Mouse (Mus musculus): Measurements from ENCODE around the gene Adamts3. TPM values are rescaled to one million over a fixed set of nuclear protein-coding genes. Genes with fewer than 3 reads are reported as not detected.
A peak's percentile ranks its signal among the peaks of the same experiment; 100 is the strongest.

Gene Adamts3
- total RNA-seq, 2 experiments from 2014 or later = 3.2 to 6.0 TPM

GRCm38 (mm10) chr5:89714552-89714951 lies 168.6 kb downstream of the Adamts3 start:
- DNase-seq (ENCODE audit: low spot score in 2 of 2) = no peak

- DNase-seq (ENCODE audit: low spot score in 2 of 2) = no peak
Measured at GRCm38 (mm10) chr5:89711116-89711859, 171.8 kb downstream of the Adamts3 start.

GRCm38 (mm10) chr5:89709459-89709858 lies 173.7 kb downstream of the Adamts3 start:
- no peak for DNase-seq (ENCODE audit: low spot score in 2 of 2)

GRCm38 (mm10) chr5:89704264-89704663 lies 178.9 kb downstream of the Adamts3 start:
- peak in 1 of 2 experiments; percentile 47 for DNase-seq (ENCODE audit: low spot score in 2 of 2)

- DNase-seq (ENCODE audit: low spot score in 2 of 2) = peak in 1 of 2 experiments; percentile 32
Measured at GRCm38 (mm10) chr5:89701241-89702007, 181.7 kb downstream of the Adamts3 start.

GRCm38 (mm10) chr5:89687826-89688225 lies 195.3 kb downstream of the Adamts3 start:
- no peak for DNase-seq (ENCODE audit: low spot score in 2 of 2)

GRCm38 (mm10) chr5:89679871-89680536 lies 203.1 kb downstream of the Adamts3 start:
- DNase-seq (ENCODE audit: low spot score in 2 of 2) = peak in 1 of 2 experiments; percentile 43

- no peak for DNase-seq (ENCODE audit: low spot score in 2 of 2)
Measured at GRCm38 (mm10) chr5:89678148-89678547, 205.0 kb downstream of the Adamts3 start.

GRCm38 (mm10) chr5:89674066-89674848 lies 208.9 kb downstream of the Adamts3 start:
- no peak for DNase-seq (ENCODE audit: low spot score in 2 of 2)

- DNase-seq (ENCODE audit: low spot score in 2 of 2) = no peak
Measured at GRCm38 (mm10) chr5:89672950-89673349, 210.2 kb downstream of the Adamts3 start.

GRCm38 (mm10) chr5:89654327-89654726 lies 228.8 kb downstream of the Adamts3 start:
- DNase-seq (ENCODE audit: low spot score in 2 of 2) = no peak

GRCm38 (mm10) chr5:89653862-89654261 lies 229.3 kb downstream of the Adamts3 start:
- DNase-seq (ENCODE audit: low spot score in 2 of 2) = no peak

- DNase-seq (ENCODE audit: low spot score in 2 of 2) = no peak
Measured at GRCm38 (mm10) chr5:89646940-89647339, 236.2 kb downstream of the Adamts3 start.

- DNase-seq (ENCODE audit: low spot score in 2 of 2) = no peak
Measured at GRCm38 (mm10) chr5:89635434-89635833, 247.7 kb downstream of the Adamts3 start.

GRCm38 (mm10) chr5:89631599-89631998 lies 251.5 kb downstream of the Adamts3 start:
- DNase-seq (ENCODE audit: low spot score in 2 of 2) = no peak
